Mouse (Mus musculus) ES-CJ7 (cell line): Measurements from ENCODE around the gene Pafah1b1.

ENCODE experiments used
- DNase-seq: peaks from one replicate; pipeline ENCODE4 v3.0.0; 2011; ENCODE audit warnings: low read depth, low spot score

Gene Pafah1b1

GRCm38 (mm10) chr11:74664279-74664678 is 60.2 kb downstream of the Pafah1b1 start:
- no peak for DNase-seq

GRCm38 (mm10) chr11:74662221-74662620 is 62.2 kb downstream of the Pafah1b1 start:
- DNase-seq: no peak

- DNase-seq: no peak
Observed at GRCm38 (mm10) chr11:74661641-74662040, 62.8 kb downstream of the Pafah1b1 start.

- DNase-seq: no peak
Observed at GRCm38 (mm10) chr11:74660336-74660735, 64.1 kb downstream of the Pafah1b1 start.

- DNase-seq: no peak
Observed at GRCm38 (mm10) chr11:74655941-74656340, 68.5 kb downstream of the Pafah1b1 start.

GRCm38 (mm10) chr11:74653385-74653784 is 71.1 kb downstream of the Pafah1b1 start:
- DNase-seq: peak; percentile 40

GRCm38 (mm10) chr11:74652791-74653191 is 71.7 kb downstream of the Pafah1b1 start:
- no peak for DNase-seq

- no peak for DNase-seq
Observed at GRCm38 (mm10) chr11:74650576-74651100, 73.8 kb downstream of the Pafah1b1 start.

- peak; percentile 35 for DNase-seq
Observed at GRCm38 (mm10) chr11:74649647-74650551, 74.6 kb downstream of the Pafah1b1 start.

GRCm38 (mm10) chr11:74649095-74649646 is 75.3 kb downstream of the Pafah1b1 start, which contains the start of gene Cluh:
Gene Cluh (plus strand): TSS chr11:74649495.
- DNase-seq: peak; percentile 99

- DNase-seq: no peak
Observed at GRCm38 (mm10) chr11:74648676-74649075, 75.8 kb downstream of the Pafah1b1 start.

GRCm38 (mm10) chr11:74647966-74648365 is 76.5 kb downstream of the Pafah1b1 start:
- no peak for DNase-seq

- DNase-seq: no peak
Observed at GRCm38 (mm10) chr11:74639628-74640027, 84.8 kb downstream of the Pafah1b1 start.

GRCm38 (mm10) chr11:74638791-74639411 is 85.6 kb downstream of the Pafah1b1 start:
- no peak for DNase-seq

GRCm38 (mm10) chr11:74637971-74638790 is 86.3 kb downstream of the Pafah1b1 start:
- DNase-seq: peak; percentile 62

GRCm38 (mm10) chr11:74637486-74637885 is 87.0 kb downstream of the Pafah1b1 start:
- no peak for DNase-seq

- DNase-seq: peak; percentile 88
Observed at GRCm38 (mm10) chr11:74634490-74635275, 89.8 kb downstream of the Pafah1b1 start.

GRCm38 (mm10) chr11:74631880-74632789 is 92.3 kb downstream of the Pafah1b1 start:
- DNase-seq: no peak

- DNase-seq: peak; percentile 62
Observed at GRCm38 (mm10) chr11:74627481-74627880, 97.0 kb downstream of the Pafah1b1 start.
